Mouse (Mus musculus): ENCODE data around the gene Olig1.

DNA sequence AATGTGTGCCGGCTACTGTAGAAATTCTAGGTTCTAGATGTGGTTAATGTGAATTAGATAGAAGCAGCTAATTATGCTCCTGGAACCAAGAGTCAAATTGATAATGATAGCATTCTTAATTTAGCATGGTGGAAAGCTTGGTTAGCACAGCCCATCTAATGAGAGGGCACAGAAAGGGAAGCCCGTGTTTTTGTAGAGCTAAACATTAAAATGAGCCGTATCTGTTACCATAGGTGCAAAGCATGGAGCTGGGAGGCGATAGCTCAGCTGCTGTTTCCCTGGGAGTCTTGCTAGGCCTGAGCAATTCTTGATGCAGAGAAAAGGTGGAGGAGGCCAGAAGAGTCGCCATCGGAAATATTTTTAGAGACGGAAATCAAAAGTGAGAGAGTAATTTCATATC, 22.5 kb downstream of the Olig1 start:
- TF ChIP-seq POLR2A (IDR thresholded peaks at IDR 0.05; ENCODE audit: borderline replicate concordance, insufficient read depth, low read length) (no peak), CTCF (IDR thresholded peaks at IDR 0.05; ENCODE audit: borderline replicate concordance, insufficient read depth, low read depth, low read length) (no peak)
